Mouse (Mus musculus): ENCODE results near the gene Prkg1. TPM values are rescaled to one million over a fixed set of nuclear protein-coding genes. Genes with fewer than 3 reads are reported as not detected.

The Prkg1 gene
- polyA plus RNA-seq, 1 experiment from 2014 or later, result 9.1 TPM

- no peak overlapping the region for H3K4me2 ChIP-seq (replicated peaks)
- H3K4me1 ChIP-seq (replicated peaks), result no peaks in the 10 kb centered on the region
- no peaks in the 10 kb centered on the region for H3K36me3 ChIP-seq
- no peak overlapping the region for H3K9ac ChIP-seq
- no peak overlapping the region for H3K4me3 ChIP-seq (replicated peaks)
- H3K27ac ChIP-seq, result no peak overlapping the region
- no peaks in the 10 kb centered on the region for H3K9me3 ChIP-seq
- no peak for ATAC-seq
- WGBS, result 59% methylated on average over 4 of the region's 4 CpGs
- H3K27me3 ChIP-seq (replicated peaks), result no peaks in the 10 kb centered on the region
Observed at GRCm38 (mm10) chr19:31489606-31490005, 275.2 kb downstream of the Prkg1 start.

- no peak for ATAC-seq
- no peaks in the 10 kb centered on the region for H3K9me3 ChIP-seq
- H3K27ac ChIP-seq, result no peak overlapping the region
- H3K4me3 ChIP-seq (replicated peaks), result no peak overlapping the region
- H3K4me2 ChIP-seq (replicated peaks), result no peak overlapping the region
- no peaks in the 10 kb centered on the region for H3K4me1 ChIP-seq (replicated peaks)
- no peaks in the 10 kb centered on the region for H3K36me3 ChIP-seq
- no peak overlapping the region for H3K9ac ChIP-seq
- WGBS, result 63% methylated on average over 1 of the region's 1 CpGs
- H3K27me3 ChIP-seq (replicated peaks), result no peaks in the 10 kb centered on the region
Observed at GRCm38 (mm10) chr19:31471766-31472165, 293.1 kb downstream of the Prkg1 start.

- ATAC-seq, result no peak
- H3K36me3 ChIP-seq, result no peaks in the 10 kb centered on the region
- H3K9ac ChIP-seq, result no peak overlapping the region
- no peaks in the 10 kb centered on the region for H3K9me3 ChIP-seq
- H3K4me3 ChIP-seq (replicated peaks), result no peak overlapping the region
- H3K4me1 ChIP-seq (replicated peaks), result no peaks in the 10 kb centered on the region
- no peaks in the 10 kb centered on the region for H3K27me3 ChIP-seq (replicated peaks)
- H3K4me2 ChIP-seq (replicated peaks), result no peak overlapping the region
- H3K27ac ChIP-seq, result no peak overlapping the region
Observed at GRCm38 (mm10) chr19:31460188-31460587, 304.6 kb downstream of the Prkg1 start.

GRCm38 (mm10) chr19:31444101-31444500, 320.7 kb downstream of the Prkg1 start:
- Histone ChIP-seq H3K36me3 (no peaks in the 10 kb centered on the region), H3K4me1 (replicated peaks) (no peaks in the 10 kb centered on the region), H3K9ac (no peak overlapping the region), H3K9me3 (no peaks in the 10 kb centered on the region), H3K27ac (no peak overlapping the region), H3K4me3 (replicated peaks) (no peak overlapping the region), H3K27me3 (replicated peaks) (no peaks in the 10 kb centered on the region), H3K4me2 (replicated peaks) (no peak overlapping the region)
- 50% methylated on average over 1 of the region's 1 CpGs for WGBS
- ATAC-seq, result no peak

- H3K36me3 ChIP-seq, result no peaks in the 10 kb centered on the region
- H3K27ac ChIP-seq, result no peak overlapping the region
- H3K9me3 ChIP-seq, result no peaks in the 10 kb centered on the region
- no peak for ATAC-seq
- no peak overlapping the region for H3K4me2 ChIP-seq (replicated peaks)
- WGBS, result 77% methylated on average over 3 of the region's 3 CpGs
- H3K4me3 ChIP-seq (replicated peaks), result no peak overlapping the region
- H3K9ac ChIP-seq, result no peak overlapping the region
- no peaks in the 10 kb centered on the region for H3K27me3 ChIP-seq (replicated peaks)
- no peaks in the 10 kb centered on the region for H3K4me1 ChIP-seq (replicated peaks)
Observed at GRCm38 (mm10) chr19:31442311-31442710, 322.5 kb downstream of the Prkg1 start.

GRCm38 (mm10) chr19:31433446-31433845, 331.4 kb downstream of the Prkg1 start:
- no peaks in the 10 kb centered on the region for H3K27me3 ChIP-seq (replicated peaks)
- 88% methylated on average over 1 of the region's 1 CpGs for WGBS

GRCm38 (mm10) chr19:31431411-31431810, 333.4 kb downstream of the Prkg1 start:
- ATAC-seq, result no peak
- WGBS, result 75% methylated on average over 2 of the region's 2 CpGs

More at GRCm38 (mm10) chr19:31433446-31433845, 331.4 kb downstream of the Prkg1 start:
- H3K4me1 ChIP-seq (replicated peaks), result no peaks in the 10 kb centered on the region
- H3K4me3 ChIP-seq (replicated peaks), result no peak overlapping the region
- ATAC-seq, result no peak
- H3K9ac ChIP-seq, result no peak overlapping the region
- H3K36me3 ChIP-seq, result no peaks in the 10 kb centered on the region
- H3K9me3 ChIP-seq, result no peaks in the 10 kb centered on the region
- H3K27ac ChIP-seq, result no peak overlapping the region
- no peak overlapping the region for H3K4me2 ChIP-seq (replicated peaks)

GRCm38 (mm10) chr19:31426142-31426541, 338.7 kb downstream of the Prkg1 start:
- H3K36me3 ChIP-seq, result no peaks in the 10 kb centered on the region
- H3K4me3 ChIP-seq (replicated peaks), result no peak overlapping the region
- H3K4me1 ChIP-seq (replicated peaks), result no peaks in the 10 kb centered on the region
- no peaks in the 10 kb centered on the region for H3K9me3 ChIP-seq
- no peak overlapping the region for H3K9ac ChIP-seq
- no peak overlapping the region for H3K27ac ChIP-seq
- no peak overlapping the region for H3K4me2 ChIP-seq (replicated peaks)
- no peak for ATAC-seq
- 75% methylated on average over 5 of the region's 5 CpGs for WGBS
- H3K27me3 ChIP-seq (replicated peaks), result no peaks in the 10 kb centered on the region

More at GRCm38 (mm10) chr19:31431411-31431810, 333.4 kb downstream of the Prkg1 start:
- H3K4me1 ChIP-seq (replicated peaks), result no peaks in the 10 kb centered on the region
- H3K36me3 ChIP-seq, result no peaks in the 10 kb centered on the region
- H3K4me2 ChIP-seq (replicated peaks), result no peak overlapping the region
- H3K9me3 ChIP-seq, result no peaks in the 10 kb centered on the region
- no peak overlapping the region for H3K27ac ChIP-seq
- no peak overlapping the region for H3K9ac ChIP-seq
- H3K4me3 ChIP-seq (replicated peaks), result no peak overlapping the region
- H3K27me3 ChIP-seq (replicated peaks), result no peaks in the 10 kb centered on the region

GRCm38 (mm10) chr19:31425199-31425598, 339.6 kb downstream of the Prkg1 start:
- Histone ChIP-seq H3K27ac (no peak overlapping the region), H3K9ac (no peak overlapping the region)
- 72% methylated on average over 9 of the region's 9 CpGs for WGBS

GRCm38 (mm10) chr19:31424319-31424718, 340.5 kb downstream of the Prkg1 start:
- ATAC-seq, result no peak
- Histone ChIP-seq H3K36me3 (no peaks in the 10 kb centered on the region), H3K4me2 (replicated peaks) (no peak overlapping the region), H3K27ac (no peak overlapping the region), H3K27me3 (replicated peaks) (no peaks in the 10 kb centered on the region), H3K9me3 (no peaks in the 10 kb centered on the region), H3K4me1 (replicated peaks) (no peaks in the 10 kb centered on the region), H3K9ac (no peak overlapping the region), H3K4me3 (replicated peaks) (no peak overlapping the region)
- 57% methylated on average over 5 of the region's 5 CpGs for WGBS

More at GRCm38 (mm10) chr19:31425199-31425598, 339.6 kb downstream of the Prkg1 start:
- Histone ChIP-seq H3K9me3 (no peaks in the 10 kb centered on the region), H3K4me3 (replicated peaks) (no peak overlapping the region), H3K4me2 (replicated peaks) (no peak overlapping the region), H3K27me3 (replicated peaks) (no peaks in the 10 kb centered on the region), H3K4me1 (replicated peaks) (no peaks in the 10 kb centered on the region), H3K36me3 (no peaks in the 10 kb centered on the region)
- ATAC-seq, result no peak

- Histone ChIP-seq H3K9me3 (no peaks in the 10 kb centered on the region), H3K27me3 (replicated peaks) (no peaks in the 10 kb centered on the region), H3K4me2 (replicated peaks) (no peak overlapping the region), H3K4me3 (replicated peaks) (no peak overlapping the region), H3K4me1 (replicated peaks) (no peaks in the 10 kb centered on the region), H3K27ac (no peak overlapping the region), H3K36me3 (no peaks in the 10 kb centered on the region), H3K9ac (no peak overlapping the region)
- ATAC-seq, result no peak
- 79% methylated on average over 7 of the region's 7 CpGs for WGBS
Observed at GRCm38 (mm10) chr19:31413571-31413970, 351.3 kb downstream of the Prkg1 start.

GRCm38 (mm10) chr19:31396096-31396495, 368.7 kb downstream of the Prkg1 start:
- Histone ChIP-seq H3K4me3 (replicated peaks) (no peak overlapping the region), H3K9me3 (no peaks in the 10 kb centered on the region), H3K27ac (no peak overlapping the region), H3K4me1 (replicated peaks) (no peaks in the 10 kb centered on the region), H3K36me3 (no peaks in the 10 kb centered on the region), H3K27me3 (replicated peaks) (no peaks in the 10 kb centered on the region), H3K4me2 (replicated peaks) (no peak overlapping the region), H3K9ac (no peak overlapping the region)
- ATAC-seq, result no peak
- WGBS, result 50% methylated on average over 1 of the region's 1 CpGs

- Histone ChIP-seq H3K4me1 (replicated peaks) (no peaks in the 10 kb centered on the region), H3K9ac (no peak overlapping the region), H3K9me3 (no peaks in the 10 kb centered on the region), H3K27me3 (replicated peaks) (no peaks in the 10 kb centered on the region), H3K4me3 (replicated peaks) (no peak overlapping the region), H3K27ac (no peak overlapping the region), H3K4me2 (replicated peaks) (no peak overlapping the region), H3K36me3 (no peaks in the 10 kb centered on the region)
- 86% methylated on average over 3 of the region's 3 CpGs for WGBS
- ATAC-seq, result no peak
Observed at GRCm38 (mm10) chr19:31385353-31385752, 379.5 kb downstream of the Prkg1 start.

All from intestine, embryonic 15.5 days (tissue).